8 mouse cellular contexts compared by ENCODE assay signal in the genomic region with DNA sequence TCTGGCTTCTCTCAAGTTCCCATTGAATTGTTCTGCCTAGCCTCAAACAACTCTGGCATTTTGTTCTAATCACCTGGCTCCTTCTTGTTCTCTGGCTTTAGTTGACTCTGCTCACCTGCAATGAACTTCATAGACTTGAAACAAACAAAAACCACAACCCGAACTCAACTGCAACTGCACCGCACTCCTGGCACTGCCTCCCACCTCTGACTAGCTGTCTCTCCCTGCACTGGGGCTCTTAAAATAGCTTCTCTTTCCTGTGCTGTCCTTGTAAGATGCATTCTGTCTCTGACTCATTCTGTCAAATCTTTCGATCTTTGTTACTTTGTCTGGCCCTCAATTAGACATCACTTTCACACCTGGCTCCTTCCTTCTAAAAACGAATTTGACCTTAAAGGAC. TPM values are rescaled to one million over a fixed set of nuclear protein-coding genes. Genes with fewer than 3 reads are reported as not detected.
DNase-seq lines count a peak whose midpoint lies in the region; ATAC-seq lines count a peak whose summit lies in the region.

No protein-coding gene starts in this region.

- no peaks in the 10 kb centered on the region for H3K9me3 ChIP-seq in lung, embryonic 15.5 days
- no peaks in the 10 kb centered on the region for H3K9me3 ChIP-seq in embryonic facial prominence, embryonic 13.5 days
- no peaks in the 10 kb centered on the region for H3K9me3 ChIP-seq in limb, embryonic 11.5 days (ENCODE audit: control insufficient read depth, low read length)
- no peaks in the 10 kb centered on the region for H3K9me3 ChIP-seq in stomach, embryonic 14.5 days (ENCODE audit: control insufficient read depth, low read depth, low read length)

- WGBS in lung, embryonic 15.5 days = 73% methylated on average over 4 of the region's 4 CpGs
- WGBS in embryonic facial prominence, embryonic 13.5 days = 85% methylated on average over 4 of the region's 4 CpGs
- WGBS in limb, embryonic 11.5 days = 83% methylated on average over 4 of the region's 4 CpGs
- WGBS in stomach, embryonic 14.5 days = 80% methylated on average over 4 of the region's 4 CpGs

- H3K36me3 ChIP-seq in lung, embryonic 15.5 days = no peaks in the 10 kb centered on the region
- H3K36me3 ChIP-seq in embryonic facial prominence, embryonic 13.5 days = no peaks in the 10 kb centered on the region
- H3K36me3 ChIP-seq in limb, embryonic 11.5 days (ENCODE audit: control insufficient read depth, insufficient read depth, low read length) = no peaks in the 10 kb centered on the region
- no peaks in the 10 kb centered on the region for H3K36me3 ChIP-seq in stomach, embryonic 14.5 days (ENCODE audit: control insufficient read depth, insufficient read depth, low read length)

- H3K27me3 ChIP-seq in lung, embryonic 15.5 days = no peaks in the 10 kb centered on the region
- H3K27me3 ChIP-seq in embryonic facial prominence, embryonic 13.5 days = no peaks in the 10 kb centered on the region
- H3K27me3 ChIP-seq in limb, embryonic 11.5 days (ENCODE audit: control insufficient read depth, insufficient read depth, low read length) = no peaks in the 10 kb centered on the region
- no peaks in the 10 kb centered on the region for H3K27me3 ChIP-seq in stomach, embryonic 14.5 days (ENCODE audit: control insufficient read depth, insufficient read depth, low read length)

- peak overlapping the region; percentile 81 for H3K4me2 ChIP-seq in lung, embryonic 15.5 days
- peak overlapping the region; percentile 72 for H3K4me2 ChIP-seq in embryonic facial prominence, embryonic 13.5 days
- peak overlapping the region; percentile 60 for H3K4me2 ChIP-seq in limb, embryonic 11.5 days (ENCODE audit: low read depth, severe bottlenecking)
- peak overlapping the region; percentile 72 for H3K4me2 ChIP-seq in stomach, embryonic 14.5 days (replicated peaks; ENCODE audit: low read depth, low read length)

- H3K4me1 ChIP-seq in lung, embryonic 15.5 days = peaks cover 6% of the 10 kb centered on the region; the same call in 1 of the 2 replicates
- H3K4me1 ChIP-seq in embryonic facial prominence, embryonic 13.5 days = peaks cover 16% of the 10 kb centered on the region
- H3K4me1 ChIP-seq in limb, embryonic 11.5 days (ENCODE audit: control insufficient read depth, insufficient read depth, low read length) = no peaks in the 10 kb centered on the region
- no peaks in the 10 kb centered on the region; the same call in 1 of the 2 replicates for H3K4me1 ChIP-seq in stomach, embryonic 14.5 days (ENCODE audit: control insufficient read depth, insufficient read depth, low read length)

- no peak for ATAC-seq in lung, embryonic 15.5 days (ENCODE audit: borderline replicate concordance, extremely low read depth, low FRiP score, low TSS enrichment)
- no peak for ATAC-seq in embryonic facial prominence, embryonic 13.5 days (ENCODE audit: insufficient number of reproducible peaks, insufficient read depth, low FRiP score, low TSS enrichment, low read depth)
- ATAC-seq in limb, embryonic 11.5 days (ENCODE audit: insufficient number of reproducible peaks, low FRiP score, low TSS enrichment, low read depth) = no peak
- ATAC-seq in stomach, embryonic 14.5 days (ENCODE audit: insufficient number of reproducible peaks, insufficient read depth, low FRiP score, low read depth) = no peak

- peak overlapping the region; percentile 62 for H3K4me3 ChIP-seq in lung, embryonic 15.5 days
- H3K4me3 ChIP-seq in embryonic facial prominence, embryonic 13.5 days = peak overlapping the region; percentile 63; the same call in 1 of the 2 replicates
- no peak overlapping the region; the same call in 1 of the 2 replicates for H3K4me3 ChIP-seq in limb, embryonic 11.5 days (ENCODE audit: low read depth, low read length)
- peak overlapping the region; percentile 48; the same call in 1 of the 2 replicates for H3K4me3 ChIP-seq in stomach, embryonic 14.5 days (ENCODE audit: low read depth, low read length)

- H3K27ac ChIP-seq in lung, embryonic 15.5 days = 0 out of 2 replicates have a peak overlapping the region, but pooled peaks have one; percentile 97
- peak overlapping the region; percentile 94; the same call in 1 of the 2 replicates for H3K27ac ChIP-seq in embryonic facial prominence, embryonic 13.5 days
- no peak overlapping the region for H3K27ac ChIP-seq in limb, embryonic 11.5 days (replicated peaks; ENCODE audit: low read depth, low read length)
- no peak overlapping the region for H3K27ac ChIP-seq in stomach, embryonic 14.5 days (ENCODE audit: low read length)

- no peak overlapping the region for H3K9ac ChIP-seq in lung, embryonic 15.5 days
- H3K9ac ChIP-seq in embryonic facial prominence, embryonic 13.5 days = peak overlapping the region; percentile 73
- no peak overlapping the region for H3K9ac ChIP-seq in limb, embryonic 11.5 days (ENCODE audit: low read length)
- H3K9ac ChIP-seq in stomach, embryonic 14.5 days (replicated peaks; ENCODE audit: low read depth, low read length) = 0 out of 2 replicates have a peak overlapping the region, but pooled peaks have one; percentile 30

- no peak for DNase-seq in lung, postnatal 25 days (ENCODE audit: low spot score)
- DNase-seq in limb, embryonic 11.5 days (ENCODE audit: low spot score) = no peak
- DNase-seq in cerebellum, adult 11 months = no peak
- DNase-seq in urinary bladder, postnatal 14 days (ENCODE audit: low spot score) = no peak
- no peak for DNase-seq in yolk sac, embryonic 10.5 days (ENCODE audit: low spot score)

RNA-seq across cellular contexts. Expression of gene Tmem19, which starts 0.8 kb away (rescaled TPM):
- 23.2 and 29.3 TPM in 2 replicates for polyA plus RNA-seq in lung, embryonic 15.5 days (2015; fragmentation: Nextera tagmentation; extraction: Ambion mirVana)
- polyA plus RNA-seq in embryonic facial prominence, embryonic 13.5 days (2015; fragmentation: Nextera tagmentation; extraction: Ambion mirVana) = 25.6 and 27.3 TPM in 2 replicates
- polyA plus RNA-seq in limb, embryonic 11.5 days (2014; fragmentation: Nextera tagmentation; extraction: Ambion mirVana) = 25.8 and 28.2 TPM in 2 replicates
- 32.4 and 40.3 TPM in 2 replicates for polyA plus RNA-seq in stomach, embryonic 14.5 days (2014; fragmentation: Nextera tagmentation; extraction: Ambion mirVana)

RNA-seq across cellular contexts. Expression of gene Thap2, which starts 21.1 kb away (rescaled TPM):
- 17.9 and 19.5 TPM in 2 replicates for polyA plus RNA-seq in lung, embryonic 15.5 days (2015; fragmentation: Nextera tagmentation; extraction: Ambion mirVana)
- 31.3 and 35.1 TPM in 2 replicates for polyA plus RNA-seq in embryonic facial prominence, embryonic 13.5 days (2015; fragmentation: Nextera tagmentation; extraction: Ambion mirVana)
- polyA plus RNA-seq in limb, embryonic 11.5 days (2014; fragmentation: Nextera tagmentation; extraction: Ambion mirVana) = 21.3 and 21.7 TPM in 2 replicates
- polyA plus RNA-seq in stomach, embryonic 14.5 days (2014; fragmentation: Nextera tagmentation; extraction: Ambion mirVana) = 23.4 and 25.2 TPM in 2 replicates

RNA-seq across cellular contexts. Expression of gene Zfc3h1, which starts 21.6 kb away (rescaled TPM):
- polyA plus RNA-seq in lung, embryonic 15.5 days (2015; fragmentation: Nextera tagmentation; extraction: Ambion mirVana) = 16.2 and 18.6 TPM in 2 replicates
- polyA plus RNA-seq in embryonic facial prominence, embryonic 13.5 days (2015; fragmentation: Nextera tagmentation; extraction: Ambion mirVana) = 23.3 and 23.8 TPM in 2 replicates
- 28.2 and 28.3 TPM in 2 replicates for polyA plus RNA-seq in limb, embryonic 11.5 days (2014; fragmentation: Nextera tagmentation; extraction: Ambion mirVana)
- polyA plus RNA-seq in stomach, embryonic 14.5 days (2014; fragmentation: Nextera tagmentation; extraction: Ambion mirVana) = 30.9 and 36.0 TPM in 2 replicates

RNA-seq across cellular contexts. Expression of gene Rab21, which starts 47.8 kb away (rescaled TPM):
- 4.7 and 5.9 TPM in 2 replicates for polyA plus RNA-seq in lung, embryonic 15.5 days (2015; fragmentation: Nextera tagmentation; extraction: Ambion mirVana)
- polyA plus RNA-seq in embryonic facial prominence, embryonic 13.5 days (2015; fragmentation: Nextera tagmentation; extraction: Ambion mirVana) = 4.3 and 6.0 TPM in 2 replicates
- polyA plus RNA-seq in limb, embryonic 11.5 days (2014; fragmentation: Nextera tagmentation; extraction: Ambion mirVana) = 6.6 and 12.0 TPM in 2 replicates
- polyA plus RNA-seq in stomach, embryonic 14.5 days (2014; fragmentation: Nextera tagmentation; extraction: Ambion mirVana) = 8.0 and 9.0 TPM in 2 replicates

Comparison
In these comparisons a context has a peak if more than half of its experiments do, and no peak if none do; other contexts are left out.
1. H3K27ac ChIP-seq: peak in lung, embryonic 15.5 days (single experiment) and embryonic facial prominence, embryonic 13.5 days (single experiment); none in limb, embryonic 11.5 days (single experiment) and stomach, embryonic 14.5 days (single experiment).
2. H3K9ac ChIP-seq: peak in embryonic facial prominence, embryonic 13.5 days (single experiment) and stomach, embryonic 14.5 days (single experiment); none in lung, embryonic 15.5 days (single experiment) and limb, embryonic 11.5 days (single experiment).
3. Peak in every context shown above with its lines, with median percentiles within 50 percentile points of each other: H3K4me2 ChIP-seq.